17 mouse cellular contexts compared by ENCODE assay signal in the genomic region with DNA sequence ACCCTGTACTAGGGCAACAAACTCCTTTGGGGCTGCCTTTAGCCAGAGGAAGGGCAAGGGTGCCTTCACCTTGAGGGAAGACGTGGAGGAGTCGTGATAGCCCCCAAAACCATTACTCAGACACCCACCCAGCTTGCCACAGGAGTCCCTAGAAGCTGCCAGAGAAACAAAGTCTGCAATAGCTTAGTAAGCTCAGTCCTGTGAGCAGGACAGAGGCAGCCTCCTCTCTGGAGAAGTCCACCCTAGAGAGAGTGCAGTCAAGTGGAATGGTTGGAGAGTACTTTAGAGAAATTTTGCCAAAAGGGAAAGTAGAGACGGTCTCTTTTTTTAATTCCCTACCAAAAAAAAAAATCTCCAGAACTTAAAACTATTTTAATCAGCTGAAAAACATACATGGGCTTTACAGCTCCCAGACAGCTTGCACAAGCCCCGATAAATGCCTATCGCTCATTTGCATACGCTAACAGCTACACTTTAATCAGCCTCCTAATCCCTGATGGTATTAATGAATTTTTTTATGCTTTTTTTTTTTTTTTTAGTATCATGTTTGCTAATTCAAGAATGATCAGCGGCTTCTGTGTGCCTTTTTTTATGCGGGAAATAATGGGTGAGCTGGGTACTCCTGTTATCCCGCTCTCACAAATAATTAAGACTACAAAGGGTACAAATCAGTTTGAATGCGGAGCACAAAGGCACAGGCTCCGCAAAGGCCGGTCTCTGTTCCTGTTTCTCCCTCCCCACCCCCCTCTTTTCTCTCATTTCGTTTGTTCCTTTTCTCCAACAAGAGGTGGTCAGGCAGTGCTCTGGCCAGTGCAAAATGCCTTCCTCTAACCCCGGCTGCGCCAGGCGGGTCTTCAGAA.
DNase-seq lines count a peak whose midpoint lies in the region; ATAC-seq lines count a peak whose summit lies in the region.
"Had no signal": no experiment of that assay in that cellular context is flagged by ENCODE, and none has a peak within 500 bp of the region (broad histone marks: within the 10 kb centered on the region; RNA-seq: fewer than 3 reads in every experiment).

No protein-coding gene starts in this region.

- peak overlapping the region; percentile 11; the same call in 1 of the 2 replicates for H3K4me3 ChIP-seq in forebrain, embryonic 12.5 days (replicated peaks)
- H3K4me3 ChIP-seq in hindbrain, embryonic 16.5 days (ENCODE audit: low read length), result peak overlapping the region; percentile 11; the same call in 1 of the 2 replicates
- H3K4me3 ChIP-seq in neural tube, embryonic 13.5 days, result no peak overlapping the region
- H3K4me3 ChIP-seq: myocyte had no signal

- H3K9me3 ChIP-seq in forebrain, embryonic 12.5 days, result no peaks in the 10 kb centered on the region
- no peaks in the 10 kb centered on the region for H3K9me3 ChIP-seq in hindbrain, embryonic 16.5 days (ENCODE audit: control insufficient read depth, low read length)
- no peaks in the 10 kb centered on the region for H3K9me3 ChIP-seq in neural tube, embryonic 13.5 days

- peaks cover 24% of the 10 kb centered on the region for H3K4me1 ChIP-seq in forebrain, embryonic 12.5 days
- peaks cover 4% of the 10 kb centered on the region for H3K4me1 ChIP-seq in hindbrain, embryonic 16.5 days (ENCODE audit: control insufficient read depth, insufficient read depth, low read depth, low read length)
- H3K4me1 ChIP-seq in neural tube, embryonic 13.5 days (replicated peaks), result peaks cover 24% of the 10 kb centered on the region

- WGBS in forebrain, embryonic 12.5 days, result 6% methylated on average over 16 of the region's 16 CpGs
- 15% methylated on average over 16 of the region's 16 CpGs for WGBS in hindbrain, embryonic 16.5 days
- WGBS in neural tube, embryonic 13.5 days, result 18% methylated on average over 16 of the region's 16 CpGs

- H3K27ac ChIP-seq in forebrain, embryonic 12.5 days, result peak overlapping the region; percentile 50; the same call in 1 of the 2 replicates
- no peak overlapping the region for H3K27ac ChIP-seq in hindbrain, embryonic 16.5 days (ENCODE audit: low read depth, low read length)
- H3K27ac ChIP-seq in neural tube, embryonic 13.5 days (replicated peaks), result no peak overlapping the region
- H3K27ac ChIP-seq: liver, embryonic 14.5 days had no signal

- intact Hi-C loops in gastrocnemius, postnatal 36 days (cut with DNase I), result no loop called here

- H3K4me2 ChIP-seq in forebrain, embryonic 12.5 days, result peak overlapping the region; percentile 47
- H3K4me2 ChIP-seq in hindbrain, embryonic 16.5 days (ENCODE audit: low read length), result peak overlapping the region; percentile 33
- H3K4me2 ChIP-seq in neural tube, embryonic 13.5 days, result peak overlapping the region; percentile 40

- peak; percentile 65; the same call in 1 of the 2 replicates for ATAC-seq in forebrain, embryonic 12.5 days (ENCODE audit: low FRiP score)
- ATAC-seq in hindbrain, embryonic 16.5 days, result no peak
- ATAC-seq in neural tube, embryonic 13.5 days (ENCODE audit: low read depth), result no peak
- ATAC-seq: CD4-positive, CD25-positive, alpha-beta regulatory T cell, adult 4 months; intestine, embryonic 16.5 days; Patski had no signal

- peak; percentile 68 for DNase-seq in embryo, embryonic 10.5 days (ENCODE audit: low spot score)
- no peak for DNase-seq in lung, postnatal 25 days (ENCODE audit: low spot score)
- DNase-seq in gastrocnemius, postnatal 36 days, result no peak
- no peak for DNase-seq in testis, postnatal 14 days (ENCODE audit: low spot score)
- DNase-seq: adrenal gland, postnatal 10 days; cerebellum, adult 11 months; kidney, postnatal 4 days; lung, postnatal 36 days; thymus, postnatal 4 days had no signal

- no peaks in the 10 kb centered on the region for H3K36me3 ChIP-seq in forebrain, embryonic 12.5 days (replicated peaks)
- H3K36me3 ChIP-seq in hindbrain, embryonic 16.5 days (ENCODE audit: control insufficient read depth, insufficient read depth, low read length), result no peaks in the 10 kb centered on the region
- H3K36me3 ChIP-seq in neural tube, embryonic 13.5 days, result no peaks in the 10 kb centered on the region

- peaks cover 41% of the 10 kb centered on the region for H3K27me3 ChIP-seq in forebrain, embryonic 12.5 days
- peaks cover 4% of the 10 kb centered on the region; the same call in 1 of the 2 replicates for H3K27me3 ChIP-seq in hindbrain, embryonic 16.5 days (replicated peaks; ENCODE audit: control insufficient read depth, insufficient read depth, low read length)
- H3K27me3 ChIP-seq in neural tube, embryonic 13.5 days, result peaks cover 44% of the 10 kb centered on the region

- no peak overlapping the region for H3K9ac ChIP-seq in forebrain, embryonic 12.5 days
- peak overlapping the region; percentile 27; the same call in 1 of the 2 replicates for H3K9ac ChIP-seq in hindbrain, embryonic 16.5 days (ENCODE audit: low read depth, low read length)
- H3K9ac ChIP-seq in neural tube, embryonic 13.5 days, result no peak overlapping the region
- H3K9ac ChIP-seq: liver, embryonic 14.5 days had no signal
